Mouse (Mus musculus) lung, embryonic 14.5 days (tissue): ENCODE results near the gene Ntrk1. TPM values are rescaled to one million over a fixed set of nuclear protein-coding genes. Genes with fewer than 3 reads are reported as not detected.
A peak's percentile ranks its signal among the peaks of the same experiment; 100 is the strongest.

Source experiments
- ATAC-seq: fragments of 200-750 bp; cut with Nextera tagmentation; 2 replicates; pipeline ENCODE4 v1.8.0; 2017; ENCODE audit warnings: mild to moderate bottlenecking, moderate TSS enrichment, moderate library complexity; ENCODE audit not compliant: insufficient read depth
- DNase-seq: peaks from one replicate; pipeline ENCODE4 v3.0.0-alpha.2; 2015
- H3K27ac ChIP-seq: fragments of 300-500 bp; sonication (generic); 2 replicates; pipeline ENCODE4 v1.5.1; 2014; ENCODE audit warnings: low read depth, mild to moderate bottlenecking, moderate library complexity
- H3K27me3 ChIP-seq: fragments of 300-500 bp; sonication (generic); 2 replicates; pipeline ENCODE4 v1.6.1; 2014; ENCODE audit warnings: low read length, control low read depth; ENCODE audit not compliant: insufficient read depth
- H3K36me3 ChIP-seq: fragments of 300-500 bp; sonication (generic); 2 replicates; pipeline ENCODE4 v1.6.1; 2014; ENCODE audit warnings: control low read depth; ENCODE audit not compliant: insufficient read depth
- H3K4me1 ChIP-seq: fragments of 300-500 bp; sonication (generic); 2 replicates; pipeline ENCODE4 v1.6.1; 2014; ENCODE audit warnings: antibody characterized with exemption, control low read depth; ENCODE audit not compliant: insufficient read depth
- H3K4me2 ChIP-seq: fragments of 300-500 bp; sonication (generic); 2 replicates; pipeline ENCODE4 v1.6.1; 2014; ENCODE audit warnings: mild to moderate bottlenecking
- H3K4me3 ChIP-seq: fragments of 300-500 bp; sonication (generic); 2 replicates; pipeline ENCODE4 v1.5.1; 2014; ENCODE audit warnings: low read depth, low read length
- H3K9ac ChIP-seq: fragments of 300-500 bp; sonication (generic); 2 replicates; pipeline ENCODE4 v1.6.1; 2014
- H3K9me3 ChIP-seq: fragments of 300-500 bp; sonication (generic); 2 replicates; pipeline ENCODE4 v1.6.1; 2016; ENCODE audit warnings: low read depth, low read length, control low read depth
- CTCF ChIP-seq: IDR thresholded peaks from 2 replicates; pipeline ENCODE4 v1.5.1; 2016; ENCODE audit warnings: antibody characterized with exemption, low read depth
- WGBS: fragments of 180-500 bp; shearing (Covaris S2); extraction: QIAGEN DNeasy Blood & Tissue Kit; methylation state at CpG from one replicate; pipeline ENCODE4 v1.1.7; 2014; 5-methylcytosine and 5-hydroxymethylcytosine counted together
- polyA plus RNA-seq: library from polyadenylated mRNA; unstranded; fragments of >200 nt; fragmentation: Nextera tagmentation; extraction: Ambion mirVana; gene quantifications from 2 replicates; pipeline ENCODE4 v1.2.1, GENCODE M21; 2014

The Ntrk1 gene
- polyA plus RNA-seq, 1 experiment from 2014 or later, result 0.22 TPM

DNA sequence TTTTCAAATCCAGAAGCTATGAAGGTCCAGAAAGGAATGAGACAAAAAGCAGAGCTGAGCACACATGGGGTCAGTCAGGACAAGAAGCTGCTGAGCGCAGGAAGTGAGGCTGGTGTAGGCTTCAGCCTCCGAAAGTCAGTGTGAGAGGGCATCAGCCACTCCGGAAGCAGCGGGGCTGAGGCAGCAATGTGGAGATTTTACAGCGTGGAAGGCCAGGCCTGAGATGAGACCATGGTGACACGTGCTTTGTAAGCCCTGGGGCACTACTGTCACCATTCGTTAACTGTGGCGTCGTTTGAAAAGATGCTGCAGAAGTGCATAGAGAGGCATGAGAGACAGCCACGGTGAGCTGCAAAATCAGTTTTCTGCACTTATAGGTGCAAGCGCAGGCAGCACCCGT is 23.3 kb upstream of the Ntrk1 start:
- Histone ChIP-seq H3K36me3 (no peaks in the 10 kb centered on the region), H3K4me1 (no peaks in the 10 kb centered on the region; the same call in 1 of the 2 replicates), H3K9ac (no peak overlapping the region), H3K27me3 (peaks cover 7% of the 10 kb centered on the region), H3K4me3 (no peak overlapping the region), H3K27ac (no peak overlapping the region), H3K9me3 (no peaks in the 10 kb centered on the region), H3K4me2 (no peak overlapping the region)
- TF ChIP-seq CTCF, result no peak
- 42% methylated on average over 12 of the region's 12 CpGs for WGBS
- DNase-seq (no peak), ATAC-seq (no peak)

DNA sequence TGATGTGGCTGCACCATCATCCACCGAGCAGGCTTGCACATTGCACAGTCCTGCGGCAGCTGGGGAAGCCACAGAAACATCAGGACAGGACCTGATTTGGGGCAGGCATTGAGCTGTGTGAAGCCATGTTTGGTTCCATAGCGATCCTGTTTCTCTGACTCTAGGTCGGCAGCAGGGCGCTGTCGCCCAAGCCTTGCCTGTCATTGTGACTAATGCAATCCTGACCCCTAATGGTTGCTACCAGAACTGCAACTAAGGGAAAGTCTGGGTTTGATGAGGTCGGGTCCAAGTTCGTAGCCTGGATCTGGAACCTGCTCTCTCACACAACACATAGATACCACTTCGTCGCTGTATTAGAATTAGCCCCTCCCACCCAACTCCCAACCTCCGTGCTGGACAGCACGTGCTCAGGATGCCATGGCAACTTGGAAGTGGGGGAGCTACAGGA is 21.7 kb upstream of the Ntrk1 start:
- Histone ChIP-seq H3K27ac (no peak overlapping the region), H3K9me3 (no peaks in the 10 kb centered on the region), H3K4me3 (no peak overlapping the region), H3K27me3 (peaks cover 14% of the 10 kb centered on the region), H3K4me1 (no peaks in the 10 kb centered on the region; the same call in 1 of the 2 replicates), H3K9ac (no peak overlapping the region; the same call in 1 of the 2 replicates), H3K36me3 (no peaks in the 10 kb centered on the region), H3K4me2 (peak overlapping the region; percentile 24; the same call in 1 of the 2 replicates)
- peak; percentile 97 for TF ChIP-seq CTCF
- ATAC-seq, result peak; percentile 77
- WGBS, result 4% methylated on average over 12 of the region's 12 CpGs
- DNase-seq, result peak; percentile 95

DNA sequence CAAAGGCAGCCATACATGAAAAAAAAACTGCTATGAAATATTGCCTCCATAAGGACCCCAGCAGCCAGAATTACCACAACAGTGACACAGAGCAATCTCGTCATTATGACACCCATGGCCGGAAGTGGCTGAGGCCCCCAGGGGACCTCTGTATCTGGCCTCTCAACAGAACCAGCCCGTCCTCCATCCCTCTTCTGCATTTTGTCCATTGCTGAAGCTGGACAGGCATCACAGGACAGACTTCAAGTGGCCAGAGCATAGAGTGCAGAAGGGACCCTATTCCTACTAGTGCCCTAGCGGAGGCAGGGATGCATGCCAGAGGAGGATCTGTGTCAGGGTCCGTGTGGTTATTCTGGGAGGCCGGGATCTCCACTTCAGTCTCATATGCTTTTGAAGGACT is 21.2 kb upstream of the Ntrk1 start:
- DNase-seq (no peak), ATAC-seq (peak; percentile 17; the same call in 1 of the 2 replicates)
- Histone ChIP-seq H3K27me3 (peaks cover 19% of the 10 kb centered on the region), H3K36me3 (no peaks in the 10 kb centered on the region), H3K27ac (no peak overlapping the region), H3K4me1 (no peaks in the 10 kb centered on the region; the same call in 1 of the 2 replicates), H3K4me3 (no peak overlapping the region), H3K9me3 (no peaks in the 10 kb centered on the region), H3K9ac (no peak overlapping the region; the same call in 1 of the 2 replicates), H3K4me2 (peak overlapping the region; percentile 24; the same call in 1 of the 2 replicates)
- no peak for TF ChIP-seq CTCF
- 42% methylated on average over 6 of the region's 6 CpGs for WGBS

DNA sequence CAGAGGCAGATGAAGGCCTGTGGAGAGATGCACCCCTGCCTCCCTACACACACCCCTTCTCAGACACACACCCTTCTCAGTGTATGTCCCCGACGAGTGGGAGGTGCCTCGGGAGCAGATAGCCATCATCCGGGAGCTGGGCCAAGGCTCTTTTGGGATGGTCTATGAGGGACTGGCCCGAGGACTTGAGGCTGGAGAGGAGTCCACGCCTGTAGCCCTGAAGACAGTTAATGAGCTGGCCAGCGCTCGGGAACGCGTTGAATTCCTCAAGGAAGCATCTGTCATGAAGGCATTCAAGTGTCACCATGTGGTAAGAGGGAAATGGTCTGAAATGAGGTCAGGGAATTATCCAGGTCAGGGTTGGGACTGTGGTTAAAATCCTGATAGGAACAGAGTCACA is 17.9 kb upstream of the Ntrk1 start:
- WGBS, result 37% methylated on average over 10 of the region's 10 CpGs

DNA sequence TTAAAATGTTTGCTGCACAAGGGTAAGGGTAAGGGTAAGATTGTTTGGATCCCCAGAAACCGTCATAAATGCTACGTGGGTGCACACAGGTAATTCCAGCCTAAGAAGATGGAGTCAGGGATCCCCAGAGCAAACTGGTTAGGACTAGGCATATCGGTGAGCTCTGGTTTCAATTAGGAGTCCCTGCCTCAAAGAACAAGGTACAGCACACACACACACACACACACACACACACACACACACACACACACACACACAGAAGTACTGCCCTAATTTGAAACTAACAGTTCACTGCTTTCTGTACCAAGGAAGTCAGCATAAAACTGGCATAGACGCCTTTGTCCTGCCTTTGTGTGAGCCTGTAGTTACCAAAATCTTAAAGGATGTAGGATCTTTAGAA is 17.5 kb upstream of the Ntrk1 start:
- DNase-seq, result no peak

More for the DNA sequence above, 17.9 kb upstream of the Ntrk1 start:
- no peaks in the 10 kb centered on the region for H3K36me3 ChIP-seq
- DNase-seq, result peak; percentile 44
- H3K4me3 ChIP-seq, result no peak overlapping the region
- no peak overlapping the region for H3K27ac ChIP-seq
- ATAC-seq, result no peak
- H3K9ac ChIP-seq, result no peak overlapping the region
- no peaks in the 10 kb centered on the region for H3K9me3 ChIP-seq
- H3K4me1 ChIP-seq, result peaks cover 2% of the 10 kb centered on the region; the same call in 1 of the 2 replicates
- no peak overlapping the region for H3K4me2 ChIP-seq
- no peak for TF ChIP-seq CTCF
- H3K27me3 ChIP-seq, result peaks cover 49% of the 10 kb centered on the region

DNA sequence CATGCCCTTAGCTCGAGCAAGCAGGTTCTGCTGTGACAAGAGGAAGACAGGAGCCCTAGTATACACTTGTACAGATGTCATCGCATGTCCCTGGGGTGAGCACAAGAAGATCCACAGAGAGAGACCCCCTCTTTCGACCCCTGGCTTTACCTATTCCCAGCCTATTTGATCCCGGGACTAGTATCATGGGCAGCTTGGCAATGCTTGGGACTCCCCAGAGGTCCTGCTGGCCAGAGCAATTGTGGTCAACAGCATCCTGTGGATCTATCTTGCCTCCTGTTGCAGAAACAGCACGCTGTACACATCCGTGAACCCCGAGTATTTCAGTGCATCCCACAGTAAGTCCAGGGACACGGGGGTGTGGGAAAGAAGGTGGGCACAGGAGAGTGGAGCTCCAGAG is 16.3 kb upstream of the Ntrk1 start:
- 0 out of 2 replicates have a peak, but pooled peaks cover 2% of the 10 kb centered on the region for H3K4me1 ChIP-seq
- H3K4me2 ChIP-seq, result no peak overlapping the region
- H3K36me3 ChIP-seq, result no peaks in the 10 kb centered on the region
- no peak for TF ChIP-seq CTCF
- H3K9ac ChIP-seq, result no peak overlapping the region
- DNase-seq, result no peak
- no peak for ATAC-seq
- H3K9me3 ChIP-seq, result no peaks in the 10 kb centered on the region
- 83% methylated on average over 8 of the region's 8 CpGs for WGBS
- no peak overlapping the region for H3K4me3 ChIP-seq
- peaks cover 44% of the 10 kb centered on the region for H3K27me3 ChIP-seq
- no peak overlapping the region for H3K27ac ChIP-seq

More for the DNA sequence above, 17.5 kb upstream of the Ntrk1 start:
- H3K9me3 ChIP-seq, result no peaks in the 10 kb centered on the region
- WGBS, result 79% methylated on average over 4 of the region's 4 CpGs
- no peaks in the 10 kb centered on the region for H3K36me3 ChIP-seq
- no peak for TF ChIP-seq CTCF
- peaks cover 45% of the 10 kb centered on the region for H3K27me3 ChIP-seq
- peaks cover 2% of the 10 kb centered on the region; the same call in 1 of the 2 replicates for H3K4me1 ChIP-seq
- no peak for ATAC-seq
- no peak overlapping the region for H3K27ac ChIP-seq
- H3K4me2 ChIP-seq, result no peak overlapping the region
- H3K4me3 ChIP-seq, result no peak overlapping the region
- no peak overlapping the region for H3K9ac ChIP-seq

DNA sequence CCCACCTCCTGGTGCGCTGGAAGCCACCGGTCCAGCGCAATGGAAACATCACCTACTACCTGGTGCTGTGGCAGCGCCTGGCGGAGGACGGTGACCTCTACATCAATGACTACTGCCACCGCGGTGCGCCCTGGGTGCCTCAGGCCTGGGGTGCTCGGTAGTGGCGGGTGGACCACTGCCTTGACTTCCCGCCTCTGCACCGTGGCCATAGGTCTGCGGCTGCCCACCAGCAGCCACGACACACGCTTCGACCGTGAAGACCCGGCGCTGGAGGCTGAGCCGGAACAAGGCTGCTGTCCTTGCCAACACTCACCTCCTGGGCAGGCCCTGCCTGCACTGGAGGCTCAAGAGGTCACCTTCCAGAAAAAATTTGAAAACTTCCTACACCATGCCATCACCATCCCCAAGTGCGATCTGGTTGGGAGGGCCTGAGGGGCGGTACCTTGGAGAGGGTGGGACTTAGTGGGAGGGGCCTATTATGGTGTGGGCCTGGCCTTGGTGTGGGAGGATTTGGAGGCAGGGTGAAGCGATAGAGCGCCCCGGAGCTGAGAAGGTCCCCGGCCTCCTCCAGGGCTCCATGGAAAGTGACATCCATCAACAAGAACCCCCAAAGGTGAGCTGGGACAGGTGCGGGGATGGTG is 14.5 kb upstream of the Ntrk1 start:
- ATAC-seq (peak; percentile 51), DNase-seq (peak; percentile 19)
- WGBS, result 6% methylated on average over 28 of the region's 28 CpGs
- Histone ChIP-seq H3K4me2 (peak overlapping the region; percentile 45), H3K4me1 (0 out of 2 replicates have a peak, but pooled peaks cover 2% of the 10 kb centered on the region), H3K27ac (no peak overlapping the region), H3K27me3 (peaks cover 61% of the 10 kb centered on the region), H3K4me3 (peak overlapping the region; percentile 16; the same call in 1 of the 2 replicates), H3K9ac (no peak overlapping the region), H3K36me3 (no peaks in the 10 kb centered on the region), H3K9me3 (no peaks in the 10 kb centered on the region)
- TF ChIP-seq CTCF, result no peak
